Mouse (Mus musculus) testis, adult 2 months (tissue): ENCODE measurements around the gene Tnni1. TPM values are rescaled to one million over a fixed set of nuclear protein-coding genes. Genes with fewer than 3 reads are reported as not detected.

ENCODE experiments used
- H3K27ac ChIP-seq: fragments of 200-500 bp; 2 replicates; pipeline ENCODE4 v1.5.1; 2012; ENCODE audit warnings: low read depth, low read length; ENCODE audit not compliant: control insufficient read depth, insufficient read depth
- H3K27me3 ChIP-seq: fragments of 200-500 bp; 2 replicates; pipeline ENCODE4 v1.6.1; 2012; ENCODE audit warnings: mild to moderate bottlenecking, low read length, moderate library complexity; ENCODE audit not compliant: control insufficient read depth, insufficient read depth
- H3K36me3 ChIP-seq: fragments of 200-500 bp; 2 replicates; pipeline ENCODE4 v1.6.1; 2012; ENCODE audit warnings: mild to moderate bottlenecking, low read length; ENCODE audit not compliant: control insufficient read depth, insufficient read depth
- H3K4me1 ChIP-seq: fragments of 200-500 bp; 2 replicates; pipeline ENCODE4 v1.6.1; 2012; ENCODE audit warnings: low read length; ENCODE audit not compliant: control insufficient read depth, insufficient read depth
- H3K4me3 ChIP-seq: fragments of 200-500 bp; 2 replicates; pipeline ENCODE4 v1.5.1; 2012; ENCODE audit warnings: low read depth, mild to moderate bottlenecking, low read length, moderate library complexity, mixed read lengths; ENCODE audit not compliant: control insufficient read depth
- CTCF ChIP-seq: fragments of 200-500 bp; IDR thresholded peaks from 2 replicates; pipeline ENCODE4 v1.5.1; 2012; ENCODE audit warnings: low read depth, mild to moderate bottlenecking, inconsistent platforms, low read length, moderate library complexity; ENCODE audit not compliant: control insufficient read depth, insufficient read depth, insufficient replicate concordance
- POLR2A ChIP-seq: fragments of 200-500 bp; IDR thresholded peaks from 2 replicates; pipeline ENCODE4 v1.6.1; 2012; ENCODE audit warnings: low read depth, mild to moderate bottlenecking, inconsistent platforms, low read length, moderate library complexity; ENCODE audit not compliant: control insufficient read depth
- polyA plus RNA-seq: library from polyadenylated mRNA; depleted of rRNA; stranded (reverse); fragments of >200 nt; gene quantifications from 2 replicates; pipeline ENCODE4 v1.2.3, GENCODE M21; 2012; rRNA removed

Gene Tnni1
- polyA plus RNA-seq, 1 experiment = 0.99 TPM

GRCm38 (mm10) chr1:135857137-135857775, 78.0 kb downstream of the Tnni1 start:
- no peak for TF ChIP-seq CTCF
- no peak for TF ChIP-seq POLR2A
- Histone ChIP-seq H3K4me1 (no peaks in the 10 kb centered on the region; the same call in 1 of the 2 replicates), H3K4me3 (no peak overlapping the region), H3K36me3 (no peaks in the 10 kb centered on the region), H3K27ac (no peak overlapping the region), H3K27me3 (no peaks in the 10 kb centered on the region)

DNA sequence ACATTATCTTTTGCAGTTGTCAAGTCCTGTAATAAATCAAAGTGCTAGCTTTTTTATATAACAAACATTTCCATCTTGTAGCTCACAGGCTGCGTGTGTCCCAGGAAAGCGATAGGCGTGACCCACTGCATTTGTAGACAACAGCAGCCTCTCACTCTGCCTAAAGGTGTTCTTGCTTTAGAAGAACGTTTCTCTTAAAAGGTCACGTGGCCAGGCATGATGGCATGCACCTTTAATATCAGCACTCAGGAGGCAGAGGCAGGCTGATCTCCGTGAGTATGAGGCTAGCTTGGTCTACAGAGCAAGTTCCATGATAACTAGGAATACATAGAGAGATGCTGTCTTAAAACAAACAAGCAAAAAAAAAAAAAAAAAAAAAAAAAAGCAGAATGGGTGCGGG, 79.3 kb downstream of the Tnni1 start:
- Histone ChIP-seq H3K27me3 (no peaks in the 10 kb centered on the region), H3K4me1 (no peaks in the 10 kb centered on the region), H3K36me3 (no peaks in the 10 kb centered on the region), H3K27ac (no peak overlapping the region), H3K4me3 (no peak overlapping the region)
- TF ChIP-seq POLR2A (no peak), CTCF (no peak)

Other genes with a start within 250 kb of the Tnni1 start
- 2.0 and 2.2 TPM in 2 replicates for gene Nav1, start 172.1 kb upstream of the Tnni1 start, polyA plus RNA-seq
- gene Csrp1, start 59.4 kb upstream of the Tnni1 start, polyA plus RNA-seq = 28.9 and 54.8 TPM in 2 replicates
- gene Phlda3, start 13.3 kb upstream of the Tnni1 start, polyA plus RNA-seq = 3.2 and 5.4 TPM in 2 replicates
- 0.15 and 1.2 TPM in 2 replicates for gene Lad1, start 39.2 kb downstream of the Tnni1 start, polyA plus RNA-seq
- gene Tnnt2, start 56.9 kb downstream of the Tnni1 start, polyA plus RNA-seq = 2.2 and 2.3 TPM in 2 replicates
- gene Pkp1, start 139.8 kb downstream of the Tnni1 start, polyA plus RNA-seq = 5.7 and 6.5 TPM in 2 replicates
- gene Igfn1, start 226.9 kb downstream of the Tnni1 start, polyA plus RNA-seq = 0.79 TPM in 2 replicates
- gene Tmem9, start 228.7 kb downstream of the Tnni1 start, polyA plus RNA-seq = 22.5 and 22.6 TPM in 2 replicates